Mouse (Mus musculus) cerebellum, adult 11-12 months (tissue): ENCODE measurements around the gene Fxyd1.

Source experiments
- DNase-seq: peaks from one replicate; pipeline ENCODE4 v3.0.0; 2022

The Fxyd1 gene

GRCm38 (mm10) chr7:31008175-31008574, 48.8 kb downstream of the Fxyd1 start:
- no peak for DNase-seq

GRCm38 (mm10) chr7:31007775-31008174, 49.2 kb downstream of the Fxyd1 start:
- no peak for DNase-seq

DNA sequence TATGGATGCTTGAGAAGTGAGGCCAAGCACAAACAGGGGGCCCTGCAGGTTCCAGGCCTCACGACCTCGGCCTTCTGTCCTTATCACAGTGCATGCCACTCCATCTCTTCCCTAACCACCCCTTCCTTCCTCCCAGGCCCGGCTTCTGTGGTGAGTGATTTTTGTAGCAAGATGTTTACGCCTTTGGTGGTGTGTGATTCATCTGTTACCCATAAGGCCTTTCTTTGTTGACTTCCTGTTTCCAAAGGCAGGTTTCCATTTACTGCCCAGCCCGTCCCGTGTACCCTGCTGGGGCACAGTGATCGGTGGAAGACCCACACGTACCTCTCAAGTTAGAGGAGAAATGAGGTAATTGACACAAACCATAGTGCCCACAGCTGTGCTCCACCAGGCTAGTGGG, 54.3 kb downstream of the Fxyd1 start:
- no peak for DNase-seq
